8 mouse cellular contexts compared by ENCODE assay signal in the genomic region with DNA sequence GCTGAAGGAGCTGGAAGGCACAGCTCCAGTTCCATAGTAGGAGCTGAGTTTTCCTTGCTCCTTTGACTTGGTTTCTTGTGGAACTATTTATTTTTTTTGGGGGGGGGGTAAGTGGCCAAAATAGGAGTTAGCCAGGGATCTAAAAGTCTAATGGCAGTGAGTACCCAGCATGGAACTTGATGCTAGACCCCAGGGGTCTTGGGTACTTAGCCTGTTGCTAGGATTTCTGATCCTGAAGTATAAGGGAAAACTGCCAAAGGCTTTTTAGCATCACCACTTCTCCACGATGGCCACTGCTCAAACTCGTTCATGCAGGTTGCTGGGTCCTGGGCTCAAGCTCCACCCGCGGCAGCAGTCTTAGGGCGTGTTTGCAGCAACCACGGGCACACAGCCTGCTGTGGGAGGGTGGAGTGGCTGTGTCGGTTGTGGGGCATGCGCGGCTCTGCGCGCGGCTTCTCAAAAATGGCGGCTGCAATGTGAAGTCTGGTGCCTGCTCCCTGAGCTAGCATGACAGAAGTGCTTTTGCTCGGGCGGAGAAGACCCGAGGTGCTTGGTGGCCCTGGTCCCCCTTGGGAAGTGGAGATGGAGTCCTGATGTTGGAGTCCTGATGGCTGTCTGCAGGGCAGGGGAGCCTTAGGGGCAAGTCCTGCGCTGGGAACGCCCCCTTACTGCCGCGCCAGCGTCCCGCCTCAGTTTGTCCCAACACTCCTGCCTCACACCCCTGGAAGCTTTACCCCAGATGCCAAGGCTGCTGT. TPM values are rescaled to one million over a fixed set of nuclear protein-coding genes. Genes with fewer than 3 reads are reported as not detected.
DNase-seq lines count a peak whose midpoint lies in the region; ATAC-seq and TF ChIP-seq lines count a peak whose summit lies in the region.

No protein-coding gene starts in this region.

- H3K27ac ChIP-seq in ES-E14 (ENCODE audit: insufficient read depth, low read depth, low read length, poor library complexity, severe bottlenecking), result no peak overlapping the region
- H3K27ac ChIP-seq in cerebellum, adult 2 months (ENCODE audit: insufficient read depth, low read length), result no peak overlapping the region
- no peak overlapping the region for H3K27ac ChIP-seq in forebrain, embryonic 16.5 days (ENCODE audit: low read length)
- no peak overlapping the region for H3K27ac ChIP-seq in thymus, adult 2 months (ENCODE audit: control insufficient read depth, insufficient read depth, low read length)

- peak overlapping the region; percentile 61 for H3K9ac ChIP-seq in ES-E14 (ENCODE audit: insufficient read depth, low read depth, low read length, poor library complexity, severe bottlenecking)
- H3K9ac ChIP-seq in forebrain, embryonic 16.5 days (replicated peaks; ENCODE audit: low read depth, low read length), result peak overlapping the region; percentile 49

- no peaks in the 10 kb centered on the region for H3K9me3 ChIP-seq in ES-E14 (ENCODE audit: control insufficient read depth, insufficient read depth, low read depth, low read length)
- no peaks in the 10 kb centered on the region for H3K9me3 ChIP-seq in forebrain, embryonic 16.5 days (ENCODE audit: control insufficient read depth, low read length)

- H3K27me3 ChIP-seq in cerebellum, adult 2 months (ENCODE audit: control insufficient read depth, insufficient read depth, low read length), result no peaks in the 10 kb centered on the region
- no peaks in the 10 kb centered on the region for H3K27me3 ChIP-seq in forebrain, embryonic 16.5 days (replicated peaks; ENCODE audit: control insufficient read depth, insufficient read depth, low read length)
- no peaks in the 10 kb centered on the region for H3K27me3 ChIP-seq in thymus, adult 2 months (ENCODE audit: control insufficient read depth, insufficient read depth, low read length)

- no peak for TF ChIP-seq CTCF in cerebellum, adult 2 months (IDR thresholded peaks at IDR 0.05; ENCODE audit: borderline replicate concordance, insufficient read depth, low read depth, low read length)
- no peak for TF ChIP-seq CTCF in lung, adult 2 months (IDR thresholded peaks at IDR 0.05; ENCODE audit: insufficient read depth, low read length)
- TF ChIP-seq CTCF in thymus, adult 2 months (IDR thresholded peaks at IDR 0.05; ENCODE audit: borderline replicate concordance, control insufficient read depth, extremely low read depth, insufficient read depth, low read length, poor library complexity), result no peak

- H3K4me2 ChIP-seq in forebrain, embryonic 16.5 days (ENCODE audit: low read length), result peak overlapping the region; percentile 55

- ATAC-seq in forebrain, embryonic 16.5 days, result peak; percentile 99

- no peaks in the 10 kb centered on the region for H3K4me1 ChIP-seq in ES-E14 (ENCODE audit: control insufficient read depth in 2 of 2, insufficient read depth in 2 of 2, low read length in 2 of 2, poor library complexity in 1 of 2)
- no peaks in the 10 kb centered on the region for H3K4me1 ChIP-seq in cerebellum, adult 2 months (ENCODE audit: control insufficient read depth, insufficient read depth, low read length)
- 0 out of 2 replicates have a peak, but pooled peaks cover 2% of the 10 kb centered on the region for H3K4me1 ChIP-seq in forebrain, embryonic 16.5 days (replicated peaks; ENCODE audit: control insufficient read depth, insufficient read depth, low read length)
- H3K4me1 ChIP-seq in lung, adult 2 months (ENCODE audit: control insufficient read depth, insufficient read depth, low read length), result no peaks in the 10 kb centered on the region
- H3K4me1 ChIP-seq in thymus, adult 2 months (replicated peaks; ENCODE audit: control insufficient read depth, insufficient read depth, low read length), result no peaks in the 10 kb centered on the region; the same call in 1 of the 2 replicates

- peak overlapping the region; percentile 71 to 78 for H3K4me3 ChIP-seq in ES-E14 (ENCODE audit: insufficient read depth in 1 of 2, low read depth in 1 of 2, low read length in 2 of 2, poor library complexity in 1 of 2, severe bottlenecking in 1 of 2)
- H3K4me3 ChIP-seq in cerebellum, adult 2 months (replicated peaks; ENCODE audit: insufficient read depth, low read depth, low read length), result peak overlapping the region; percentile 94
- H3K4me3 ChIP-seq in forebrain, embryonic 16.5 days (replicated peaks; ENCODE audit: low read length), result peak overlapping the region; percentile 48
- H3K4me3 ChIP-seq in lung, adult 2 months (replicated peaks; ENCODE audit: extremely low read depth, low read depth, low read length), result peak overlapping the region; percentile 65
- H3K4me3 ChIP-seq in thymus, adult 2 months (ENCODE audit: control insufficient read depth, insufficient read depth, low read length), result peak overlapping the region; percentile 60

- TF ChIP-seq POLR2A in cerebellum, adult 2 months (IDR thresholded peaks at IDR 0.05; ENCODE audit: borderline replicate concordance, insufficient read depth, low read length), result no peak
- no peak for TF ChIP-seq POLR2A in lung, adult 2 months (IDR thresholded peaks at IDR 0.05; ENCODE audit: borderline replicate concordance, extremely low read depth, low read depth, low read length)
- TF ChIP-seq POLR2A in thymus, adult 2 months (IDR thresholded peaks at IDR 0.05; ENCODE audit: control insufficient read depth, extremely low read depth, insufficient read depth, low read length, poor library complexity), result no peak

- H3K36me3 ChIP-seq in ES-E14 (ENCODE audit: control insufficient read depth, insufficient read depth, low read length, poor library complexity, severe bottlenecking), result no peaks in the 10 kb centered on the region
- H3K36me3 ChIP-seq in forebrain, embryonic 16.5 days (ENCODE audit: control insufficient read depth, insufficient read depth), result no peaks in the 10 kb centered on the region
- no peaks in the 10 kb centered on the region for H3K36me3 ChIP-seq in thymus, adult 2 months (ENCODE audit: control insufficient read depth, insufficient read depth, low read length)

- peak; percentile 21 for DNase-seq in ES-E14 (ENCODE audit: low read depth, low spot score)
- DNase-seq in cerebellum, adult 2 months, result peak; percentile 36 to 41
- DNase-seq in heart, postnatal 36 days, result peak; percentile 26 to 39
- peak; percentile 14 to 25 for DNase-seq in layer of hippocampus, adult 8-10 months (ENCODE audit: low spot score in 2 of 2)
- peak; percentile 5 for DNase-seq in lung, adult 2 months
- peak; percentile 33 for DNase-seq in ovary, adult 18-20 months (ENCODE audit: low spot score)
- peak; percentile 35 for DNase-seq in thymus, adult 2 months

- WGBS in cerebellum, adult 2 months, result 11% methylated on average over 22 of the region's 22 CpGs
- 25% methylated on average over 22 of the region's 22 CpGs for WGBS in forebrain, embryonic 16.5 days
- WGBS in lung, adult 2 months, result 23% methylated on average over 22 of the region's 22 CpGs
- 1% methylated on average over 22 of the region's 22 CpGs for WGBS in thymus, adult 2 months

- intact Hi-C loops in heart, postnatal 36 days (cut with DNase I), result no loop called here

- in situ Hi-C loops in ES-E14 (cut with MboI; ENCODE audit: low sequenced_read_pairs in 2 of 2, unreplicated experiment in 2 of 2), result no loop called here

TF ChIP-seq in ES-E14, 5 proteins besides CTCF, POLR2A, EP300 and RAD21:
- no peak for TF ChIP-seq ZNF384 (IDR thresholded peaks at IDR 0.05; ENCODE audit: low read depth, low read length)
- TF ChIP-seq ZC3H11A (IDR thresholded peaks at IDR 0.05; ENCODE audit: borderline replicate concordance, low read depth, low read length), result no peak
- TF ChIP-seq CHD2 (IDR thresholded peaks at IDR 0.05; ENCODE audit: low read depth, low read length), result no peak
- TF ChIP-seq MAFK (IDR thresholded peaks at IDR 0.05; ENCODE audit: insufficient read depth, low read depth, low read length), result no peak

RNA-seq across cellular contexts. Expression of a gene that starts 45.5 kb away (rescaled TPM):
- total RNA-seq in ES-E14 (2012; rRNA removed), result 2.0 and 7.8 TPM in 2 replicates
- 0.26 and 0.43 TPM in 2 replicates for polyA plus RNA-seq in cerebellum, adult 2 months (2012; rRNA removed)
- 2.4 TPM in 2 replicates for polyA plus RNA-seq in forebrain, embryonic 16.5 days (2015; fragmentation: Nextera tagmentation; extraction: Ambion mirVana)
- 1 to 10 TPM in 1 of 2 experiments, under 1 TPM in 1; 0.38 to 1.3 TPM for total RNA-seq in heart, postnatal 36 days (2021)
- 1 to 10 TPM in 1 of 4 experiments, under 1 TPM in 3; 0.85 to 1.8 (median 0.95) TPM for total RNA-seq in layer of hippocampus, adult 8-10 months (2022)
- 0.20 and 0.33 TPM in 2 replicates for polyA plus RNA-seq in lung, adult 2 months (2012; rRNA removed)
- 0.62 and 0.69 TPM in 2 replicates for polyA plus RNA-seq in thymus, adult 2 months (2012; rRNA removed)
